Mouse (Mus musculus) activated CD4-positive, CD25-positive, alpha-beta regulatory T cell, adult 4 months (primary cell): ENCODE results near the gene Cdh24. TPM values are rescaled to one million over a fixed set of nuclear protein-coding genes. Genes with fewer than 3 reads are reported as not detected.

Experiments
- ATAC-seq: one replicate; pipeline ENCODE4 v1.8.0; 2017
- polyA plus RNA-seq, 2 experiments: library from polyadenylated mRNA; unstranded; fragments of 100-300 nt; shearing (Covaris generic); gene quantifications; one replicate each; pipeline ENCODE4 v1.2.1; 2017

The Cdh24 gene
- under 1 TPM; 0.16 to 0.31 TPM for polyA plus RNA-seq

DNA sequence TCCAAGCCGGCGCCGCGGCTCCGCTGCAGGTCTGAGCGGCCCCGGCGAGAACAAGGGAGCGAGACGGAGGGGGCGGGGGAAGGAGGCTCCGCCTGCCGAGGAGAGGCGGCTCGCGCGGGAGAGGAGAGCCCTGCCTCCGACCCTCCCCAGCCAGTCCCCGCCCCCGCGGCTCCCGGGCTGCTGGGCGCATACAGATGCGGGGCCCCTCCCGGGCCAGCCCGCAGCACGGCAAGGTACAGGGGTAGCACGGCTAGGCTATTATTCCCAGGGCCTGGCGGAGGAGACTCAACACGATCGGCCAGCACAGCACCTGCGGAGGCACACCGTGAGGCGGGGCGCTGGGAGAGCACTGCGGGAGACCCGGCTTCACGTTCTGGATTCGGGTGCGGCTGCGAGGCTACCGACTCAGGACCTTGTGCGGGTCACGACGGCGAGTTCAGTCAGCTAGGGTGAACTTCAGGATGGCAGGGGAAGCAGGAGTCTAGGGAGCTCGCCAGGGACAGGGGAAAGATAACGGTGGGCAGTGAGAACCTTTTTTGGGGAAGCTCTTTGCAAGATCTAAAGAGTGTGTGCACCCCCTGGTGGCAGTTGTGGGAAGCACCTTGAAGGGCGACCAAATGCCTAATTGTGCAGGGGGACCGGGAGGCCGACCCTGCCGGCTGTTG is at the start of gene Cdh24:
Gene Cdh24, minus strand, starts transcription at position 60 of the 665 bp plus-strand sequence.
- ATAC-seq = peak; percentile 90

DNA sequence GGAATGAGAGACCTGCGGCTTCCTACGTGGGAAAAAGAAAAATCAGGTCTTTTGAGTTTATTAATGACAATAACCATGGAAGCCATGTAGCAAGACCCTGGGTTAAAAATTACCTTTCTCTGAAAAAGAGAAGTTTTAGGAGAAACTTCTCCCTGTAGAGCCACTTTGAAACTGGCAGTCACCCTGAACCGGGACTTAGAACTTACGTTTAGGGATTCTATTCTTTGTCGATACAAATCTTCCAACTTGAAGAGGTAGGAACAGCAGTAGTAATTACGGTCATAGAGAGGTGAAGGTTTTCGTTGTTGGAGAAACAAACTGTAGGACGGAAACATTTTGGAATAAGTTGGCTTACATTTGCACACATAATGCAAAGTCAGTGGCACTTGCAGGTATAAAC is 46.1 kb upstream of the Cdh24 start:
- ATAC-seq = no peak

DNA sequence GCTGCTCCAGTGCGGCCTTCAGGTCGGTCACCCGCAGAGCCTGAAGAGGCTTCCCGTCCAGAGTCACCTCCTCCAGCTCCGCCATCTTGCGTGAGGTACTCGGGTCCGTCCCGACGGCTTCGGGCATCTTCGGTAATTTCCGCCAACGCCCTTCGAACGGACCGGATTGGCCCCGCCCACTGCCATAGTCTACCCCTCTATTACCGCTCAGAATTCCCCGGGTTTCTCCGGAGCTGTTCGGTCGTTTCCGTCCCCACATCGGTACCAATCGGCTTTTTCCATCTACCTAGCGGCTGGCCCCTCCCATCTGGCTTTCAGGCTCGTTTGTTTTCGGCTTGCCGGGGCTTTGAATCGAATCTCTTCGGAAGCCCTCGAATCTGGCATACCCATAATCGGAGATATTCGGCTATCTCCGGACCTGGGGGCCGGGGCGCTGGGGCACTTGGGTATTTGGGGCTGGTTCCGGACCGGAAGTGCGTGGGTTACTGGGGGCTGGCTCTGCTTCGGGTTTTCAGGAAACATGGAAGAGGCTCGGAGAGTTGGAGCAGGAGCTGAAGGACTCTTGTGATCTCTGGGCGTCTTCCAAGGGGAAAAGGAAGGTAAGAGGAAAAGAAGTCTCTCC is 45.5 kb upstream of the Cdh24 start, which contains the start of gene Acin1:
Gene Acin1, minus strand, starts transcription at position 410 of the 622 bp plus-strand sequence.
- peak; percentile 94 for ATAC-seq

DNA sequence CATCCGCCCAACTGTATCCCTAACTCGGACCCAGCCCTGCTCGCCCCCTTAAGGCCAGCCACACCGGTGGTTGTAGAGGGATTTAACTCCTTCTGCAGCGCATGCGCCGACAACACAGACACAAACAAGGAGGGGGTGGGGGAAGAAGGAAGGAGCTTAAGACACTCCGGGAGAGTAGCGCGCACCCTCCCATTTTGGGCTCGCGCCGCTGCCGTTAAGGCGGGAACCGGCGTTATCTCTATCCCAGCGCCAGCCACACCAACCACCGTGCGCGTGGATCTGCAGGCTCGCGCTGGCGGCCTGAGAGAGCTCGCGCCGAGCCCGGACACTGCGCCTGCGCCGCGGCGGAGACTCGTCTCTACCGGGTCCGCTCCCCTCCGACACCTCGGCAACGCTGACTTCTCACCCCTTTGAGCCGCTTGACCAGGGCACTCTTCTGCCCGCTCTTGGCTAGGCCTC is 44.9 kb upstream of the Cdh24 start, which contains the start of gene 1700123O20Rik:
Gene 1700123O20Rik, plus strand, starts transcription at position 154 of the 459 bp plus-strand sequence.
- ATAC-seq = peak; percentile 26

DNA sequence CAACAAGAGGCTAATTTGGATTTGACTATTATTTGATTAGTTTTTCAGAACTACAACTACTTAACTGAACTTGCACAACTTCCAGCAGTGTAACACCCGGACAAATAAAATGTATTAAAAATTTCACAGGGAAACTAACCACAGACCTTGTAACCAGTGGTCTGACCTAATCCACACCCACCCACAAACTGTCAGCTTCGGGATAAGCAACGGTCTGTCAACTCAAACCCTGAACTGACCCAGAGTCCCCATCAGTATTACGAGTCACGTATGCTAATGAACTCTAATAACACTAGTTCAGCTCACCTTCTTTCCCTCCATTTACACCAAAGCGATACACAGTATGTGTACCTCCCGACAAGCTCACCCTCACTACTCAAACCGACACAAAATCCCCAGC is 44.3 kb upstream of the Cdh24 start:
- ATAC-seq = no peak

DNA sequence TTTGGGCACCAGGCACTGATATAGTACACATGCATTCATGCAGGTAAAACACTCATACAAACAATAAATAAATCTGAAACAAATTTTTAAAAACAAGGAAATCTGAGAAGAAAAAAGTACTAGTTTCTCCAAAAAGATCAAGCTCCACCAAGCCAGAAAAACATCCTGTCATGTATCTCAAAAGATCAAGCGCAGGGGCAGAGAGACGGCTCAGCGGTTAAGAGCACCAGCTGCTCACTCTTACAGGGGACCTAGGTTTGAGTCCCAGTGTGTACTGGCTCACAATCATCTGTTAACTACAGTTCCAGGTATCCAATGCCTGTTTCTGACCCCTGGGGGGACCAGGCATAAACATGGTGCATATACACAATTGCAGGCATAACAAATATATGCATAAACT is 41.2 kb upstream of the Cdh24 start:
- ATAC-seq = no peak

DNA sequence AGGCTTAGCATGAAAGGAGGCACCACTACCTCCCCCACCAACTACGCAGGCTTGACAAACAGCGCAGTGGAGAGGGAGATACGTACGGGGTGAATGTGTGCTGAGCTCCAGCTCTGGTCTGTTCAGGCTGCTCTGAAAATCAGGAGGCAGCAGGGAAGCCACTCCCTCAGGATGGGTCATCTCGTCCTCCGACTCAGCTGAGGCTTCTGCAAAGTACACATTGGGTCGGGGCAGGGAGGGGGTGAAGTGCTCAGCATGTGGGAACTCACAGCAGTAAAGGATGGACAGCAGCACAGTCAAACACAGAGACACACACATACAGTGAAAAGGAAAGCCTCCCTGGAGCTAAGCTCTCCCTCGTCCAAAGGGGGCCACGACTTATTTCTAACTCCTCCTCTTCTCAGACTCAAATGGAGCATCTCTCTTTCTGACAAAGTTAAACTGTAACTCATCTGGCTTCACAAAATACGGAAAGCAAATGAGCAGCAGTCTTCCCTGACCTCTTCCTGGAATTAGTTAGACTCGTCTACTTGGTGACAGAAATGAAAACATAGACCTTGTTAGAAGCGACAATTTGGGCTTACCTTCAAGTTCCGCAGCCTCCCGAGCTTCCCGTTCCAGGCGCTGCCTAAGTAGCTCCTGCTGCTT is 37.6 kb upstream of the Cdh24 start:
- ATAC-seq = no peak

DNA sequence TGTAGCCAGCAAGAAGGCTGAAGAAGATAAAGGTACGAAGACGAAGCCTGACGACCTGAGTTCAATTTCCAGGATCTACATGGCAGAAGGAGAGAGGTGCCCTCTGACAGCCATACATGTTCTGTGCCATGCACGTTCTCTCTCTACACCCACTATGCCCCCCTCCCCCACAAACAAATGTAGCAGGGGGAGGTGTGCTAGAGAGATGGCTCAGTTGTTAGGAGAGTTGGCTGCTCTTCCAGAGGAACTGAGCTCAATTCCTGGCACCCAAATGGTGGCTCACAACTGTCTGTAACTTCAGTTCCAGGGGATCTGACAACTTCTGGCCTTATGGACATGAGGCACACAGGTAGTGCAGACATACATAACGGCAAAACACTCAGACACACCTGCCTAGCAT is 35.1 kb upstream of the Cdh24 start:
- no peak for ATAC-seq

DNA sequence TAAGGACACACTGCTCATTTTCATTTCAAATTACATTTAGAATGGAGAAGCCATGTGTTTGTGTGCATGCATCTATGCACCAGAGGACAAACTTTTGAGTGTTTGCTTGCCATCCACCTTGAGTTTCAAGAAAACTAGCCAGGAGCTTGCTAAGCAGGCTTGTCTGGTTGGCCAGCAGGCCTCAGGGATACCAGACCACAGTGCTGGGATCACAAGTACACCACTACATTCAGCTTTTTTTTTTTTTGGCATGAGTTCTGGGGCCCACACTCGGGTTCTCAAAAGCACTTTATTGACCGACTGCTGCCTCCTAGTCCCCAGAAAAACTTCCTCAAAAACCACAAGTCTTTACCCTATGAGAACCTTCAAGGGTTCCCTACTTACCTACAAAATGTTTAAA is 33.2 kb upstream of the Cdh24 start:
- ATAC-seq = no peak

DNA sequence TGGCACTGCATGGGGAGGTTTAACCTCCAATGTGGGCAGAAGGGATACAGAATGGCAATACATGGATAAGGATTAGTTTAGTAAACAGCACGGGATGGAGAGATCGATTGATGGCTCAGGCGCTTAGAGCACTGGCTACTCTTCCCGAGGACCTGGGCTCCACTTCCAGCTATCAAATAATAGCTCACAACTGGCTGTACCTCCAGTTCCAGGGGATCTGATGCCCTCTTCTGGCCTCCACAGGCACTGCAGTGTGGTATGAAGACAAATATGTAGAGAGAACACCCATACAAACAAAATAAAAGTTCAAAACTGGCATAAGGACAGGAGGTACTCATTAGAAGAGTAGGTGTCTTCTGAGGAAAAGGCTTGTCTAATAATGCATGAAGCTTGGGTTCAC is 28.2 kb upstream of the Cdh24 start:
- peak; percentile 57 for ATAC-seq

DNA sequence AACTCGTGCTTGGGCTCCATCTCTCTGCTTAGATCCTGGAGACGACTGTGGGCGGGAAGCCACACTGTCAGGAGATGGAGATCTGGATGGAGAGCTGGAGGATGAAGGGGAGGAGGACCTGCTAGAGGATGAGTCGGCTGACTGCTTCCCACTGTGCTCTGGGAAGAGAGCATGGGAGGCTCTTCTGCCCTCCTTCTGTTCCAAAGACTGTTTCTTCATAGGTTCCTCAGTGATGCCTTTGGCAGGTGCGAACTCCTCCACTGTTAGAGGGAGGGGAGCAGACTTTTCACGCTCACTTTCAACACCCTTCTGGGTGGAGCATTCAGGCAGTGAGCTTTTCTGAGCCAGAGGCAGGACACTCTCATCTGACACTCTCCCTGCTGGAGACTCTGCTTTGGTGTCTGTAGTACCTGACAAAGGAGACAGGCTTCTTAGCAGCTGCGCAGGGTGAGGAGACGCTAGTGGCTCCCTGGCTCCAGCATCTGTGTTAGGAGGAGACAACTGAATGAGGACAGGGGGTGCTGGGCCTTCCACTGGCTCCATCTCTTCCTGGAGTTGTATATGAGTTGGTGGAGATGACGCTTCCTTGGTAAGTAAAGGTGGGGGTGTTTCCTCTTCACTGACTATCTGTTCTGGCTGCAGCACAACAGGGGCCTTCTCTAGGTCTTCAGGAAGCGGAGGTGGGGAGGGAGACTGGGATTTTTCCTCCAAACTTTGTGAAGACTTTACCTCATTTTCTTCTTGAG is 23.5 kb upstream of the Cdh24 start:
- no peak for ATAC-seq

DNA sequence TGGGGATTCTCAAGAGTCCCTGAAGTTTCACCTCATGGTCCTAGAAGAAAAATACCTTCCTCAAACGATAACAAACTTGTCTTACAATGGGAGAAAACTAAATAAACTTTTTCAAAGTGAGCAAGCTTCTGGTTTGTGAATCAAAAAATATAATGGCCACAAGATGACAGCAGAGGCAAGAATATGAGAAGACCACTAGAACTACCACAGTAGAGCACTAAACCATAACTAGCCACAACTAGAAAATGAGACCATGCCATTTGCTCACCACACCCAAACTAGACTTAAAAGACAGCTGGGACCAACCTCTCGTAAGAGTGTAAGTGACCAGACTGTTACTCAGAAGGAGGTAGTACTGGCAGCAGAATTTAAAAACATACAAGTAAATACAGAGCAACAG is 18.8 kb upstream of the Cdh24 start:
- ATAC-seq = no peak

DNA sequence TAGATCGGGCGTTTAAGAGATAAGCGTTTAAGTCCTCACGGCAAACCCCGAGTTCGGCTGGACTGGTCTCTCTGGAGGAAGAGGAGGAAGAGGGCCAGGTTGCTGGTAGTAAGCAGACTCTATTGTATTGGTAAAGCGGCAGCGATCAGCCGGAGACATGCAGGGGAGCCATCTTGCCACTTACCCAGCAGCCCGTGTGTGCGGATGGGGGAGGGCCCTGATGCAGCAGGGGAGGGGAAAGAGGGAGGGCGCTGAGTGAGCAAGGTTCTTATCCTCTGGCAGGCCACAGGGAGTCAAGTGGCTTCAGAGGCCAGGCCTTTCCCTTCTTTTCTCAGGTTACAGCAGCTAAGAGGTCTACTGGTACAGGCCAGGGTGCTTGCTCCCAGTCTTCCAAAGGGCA is 12.3 kb upstream of the Cdh24 start:
- ATAC-seq = peak; percentile 83

DNA sequence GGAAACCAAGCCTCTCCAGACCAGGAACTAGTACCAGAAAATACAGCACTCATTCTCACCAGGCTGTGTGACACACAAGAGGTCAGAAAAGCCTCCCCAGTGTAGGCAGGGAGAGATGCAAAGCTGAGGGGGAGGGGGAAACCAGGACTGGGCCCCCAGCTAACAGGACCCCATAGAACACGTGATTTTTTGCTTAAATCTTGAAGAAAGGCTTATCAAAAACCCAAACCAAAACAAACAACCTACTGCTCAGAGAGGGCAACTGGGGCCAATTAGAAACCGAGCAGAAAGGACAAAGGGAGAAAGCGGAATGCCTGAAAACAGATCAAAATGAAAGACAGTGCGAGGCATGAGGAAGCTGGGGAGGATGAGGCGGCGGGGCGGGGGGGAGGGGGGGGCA is 11.6 kb upstream of the Cdh24 start:
- ATAC-seq = no peak

DNA sequence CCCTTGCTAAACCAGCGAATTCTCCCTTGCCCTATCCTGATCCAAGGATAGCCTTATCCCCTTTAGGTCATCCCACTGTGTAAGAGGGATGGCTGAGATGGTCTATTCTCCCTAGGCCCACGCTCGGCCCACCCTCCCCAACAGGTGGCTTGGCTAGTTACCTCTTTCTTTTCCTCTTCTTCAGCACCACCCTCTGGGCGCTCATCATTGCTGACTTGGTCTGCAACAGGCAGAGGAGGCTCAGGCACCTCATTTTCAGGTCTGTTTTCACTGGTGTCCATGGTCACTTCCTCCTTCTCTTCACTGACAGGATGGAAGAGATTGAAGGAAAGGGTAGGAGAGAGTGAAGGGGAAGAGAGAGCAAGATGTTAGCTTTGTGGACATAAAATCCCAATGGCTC is 10.4 kb upstream of the Cdh24 start:
- no peak for ATAC-seq

DNA sequence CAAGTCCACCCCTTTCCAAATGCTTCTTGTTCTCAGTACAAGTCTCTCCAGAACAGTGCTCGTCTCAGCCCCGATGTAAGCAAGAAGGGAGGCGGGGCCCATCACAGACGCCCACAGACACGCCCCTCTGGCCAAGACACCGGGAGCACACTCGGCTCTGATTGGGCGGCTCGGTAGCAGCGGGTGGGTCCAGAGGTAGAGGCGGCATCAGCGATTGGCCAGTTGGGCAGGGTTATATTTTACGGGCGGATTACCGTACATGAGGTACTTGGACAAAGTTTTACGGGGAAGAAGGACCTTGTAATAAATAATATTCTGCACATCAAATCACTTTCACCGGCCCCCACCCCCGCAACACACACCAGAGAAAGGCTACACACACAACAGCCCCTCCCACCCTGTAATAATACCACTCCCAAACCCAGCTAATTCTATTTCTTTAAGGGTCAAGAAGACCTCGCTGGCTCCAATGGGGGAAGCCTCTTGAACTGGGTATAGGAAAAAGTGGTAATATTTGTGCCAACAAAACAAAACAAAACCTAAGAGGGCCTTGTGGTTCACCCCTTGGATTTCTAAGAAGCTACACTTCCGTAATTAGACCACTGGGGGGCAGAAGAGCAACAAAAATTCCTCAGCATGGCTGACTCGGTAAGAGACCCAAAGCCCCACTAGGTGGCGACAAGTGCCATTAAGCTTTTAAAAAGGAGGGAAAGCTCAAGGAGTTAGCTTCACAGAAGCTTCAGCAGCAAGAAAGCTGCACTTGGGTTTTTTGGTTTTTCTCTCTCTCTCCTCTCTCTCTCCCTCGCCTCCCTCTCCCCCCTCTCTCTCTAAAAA is 9.7 kb upstream of the Cdh24 start:
- peak; percentile 74 for ATAC-seq

DNA sequence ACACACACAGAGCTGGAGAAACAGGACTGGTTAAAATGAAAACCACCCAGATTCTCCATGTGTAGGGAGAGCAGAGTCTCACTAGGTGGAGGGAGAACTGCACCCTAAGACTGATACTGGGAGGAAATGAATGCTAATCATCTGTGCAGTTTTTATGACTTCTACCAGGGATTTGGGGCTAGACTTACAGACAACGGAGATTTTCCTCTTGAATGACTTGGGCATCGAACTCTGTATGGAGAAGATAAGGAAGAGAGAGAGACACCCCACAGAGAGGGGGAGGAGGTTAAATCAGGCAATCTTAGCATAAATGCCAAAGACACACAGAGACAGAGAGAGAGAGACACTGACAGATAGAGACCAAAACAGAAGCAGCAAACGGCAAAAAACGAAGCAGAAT is 6.7 kb upstream of the Cdh24 start:
- ATAC-seq = no peak

DNA sequence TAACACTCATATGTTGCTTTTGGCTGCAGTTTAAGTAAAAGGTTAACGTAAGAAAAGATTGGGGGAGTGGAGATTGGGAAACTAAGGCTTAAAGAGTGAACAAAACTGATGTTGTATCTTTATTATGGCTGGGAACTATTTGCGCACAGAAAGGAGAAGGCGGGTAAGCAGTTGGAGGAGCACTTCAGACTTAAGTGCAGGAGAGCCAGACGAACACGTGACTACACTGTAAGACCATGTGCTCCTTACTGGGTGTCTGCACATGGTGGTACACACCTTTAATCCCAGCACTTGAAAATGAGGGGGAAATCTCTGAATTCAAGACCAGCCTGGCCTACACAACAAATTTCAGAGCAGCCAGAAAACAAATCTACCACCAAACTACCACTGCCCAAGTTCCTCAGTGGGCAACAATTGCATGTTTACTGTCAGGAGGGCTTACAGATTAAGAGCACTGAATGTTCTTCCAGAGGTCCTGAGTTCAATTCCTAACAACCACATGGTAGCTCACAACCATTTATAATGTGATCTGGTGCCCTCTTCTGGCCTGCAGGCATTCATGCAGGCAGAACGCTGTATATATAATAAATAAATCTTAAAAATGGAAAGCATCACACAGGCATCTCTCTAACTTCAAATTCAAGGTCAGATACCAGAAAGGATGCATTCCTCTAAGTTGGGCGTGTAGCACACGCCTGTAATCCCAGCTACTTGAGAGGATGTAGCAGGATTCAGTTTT is 5.9 kb upstream of the Cdh24 start:
- no peak for ATAC-seq

DNA sequence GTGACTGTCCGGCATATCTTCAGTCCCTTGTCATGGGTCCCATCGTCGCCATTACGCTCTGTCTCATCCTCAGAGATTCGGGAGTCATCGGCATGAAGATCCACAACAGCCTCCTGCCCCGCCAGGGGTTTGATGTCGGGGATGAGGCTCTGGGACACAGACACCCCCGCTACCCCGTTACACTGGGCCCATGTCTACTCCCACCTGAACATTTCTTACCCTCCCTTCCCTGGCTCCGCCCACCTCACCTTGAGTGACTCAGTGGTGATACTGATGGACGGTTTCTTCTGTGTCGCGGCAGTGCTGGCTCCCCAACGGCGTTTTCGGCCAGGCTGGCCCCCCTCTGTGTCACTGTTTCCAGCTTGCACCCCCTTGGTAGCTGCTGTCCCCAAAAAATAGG is 5.3 kb upstream of the Cdh24 start:
- no peak for ATAC-seq

DNA sequence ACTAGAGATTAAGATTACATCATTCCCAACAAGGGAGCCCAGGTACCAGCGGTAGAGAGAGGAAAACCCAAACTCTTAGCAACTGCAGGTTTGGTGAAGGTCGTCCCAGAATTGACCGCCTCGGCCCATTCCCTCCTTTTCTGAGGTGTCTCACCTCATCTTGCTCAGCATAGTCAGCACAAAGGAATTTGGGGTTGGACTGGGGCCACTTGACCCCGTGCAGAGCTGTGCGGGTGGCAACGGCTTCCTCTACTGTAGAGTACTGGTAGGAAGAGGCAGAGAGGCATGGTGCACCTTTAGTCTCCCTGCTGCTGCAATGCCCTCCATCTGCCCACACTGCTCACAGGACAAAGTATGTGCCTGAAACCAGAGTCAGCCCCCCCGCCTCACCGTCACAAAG is 3.1 kb upstream of the Cdh24 start:
- ATAC-seq = no peak

DNA sequence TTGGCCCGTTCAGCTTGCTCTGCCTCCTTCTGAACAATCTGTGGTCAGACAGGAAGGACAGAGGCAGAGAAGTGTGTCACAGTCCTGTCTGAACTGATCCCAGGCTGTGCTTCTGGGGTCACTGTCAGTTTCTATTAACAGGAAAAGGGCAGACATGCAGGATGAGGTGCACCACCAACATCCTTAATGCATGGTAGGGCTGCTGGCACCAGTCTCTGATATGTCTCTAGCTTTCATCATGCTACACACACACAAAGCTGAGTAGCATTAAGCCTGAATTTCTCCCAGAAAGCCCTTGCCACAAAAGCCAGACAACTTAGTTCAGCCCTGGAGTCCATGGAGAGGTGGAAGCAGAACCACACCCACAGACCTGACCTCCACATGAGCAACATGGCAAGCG is 1.8 kb upstream of the Cdh24 start:
- ATAC-seq = no peak
